Mouse (Mus musculus) spleen, postnatal 10 days (tissue): ENCODE results near the gene Traf3ip2.

Experiments used
- DNase-seq, 2 experiments: peaks; one replicate each; pipeline ENCODE4 v3.0.0; 2021 to 2022; ENCODE audit warnings: low spot score in 2 of 2

Traf3ip2 gene

GRCm38 (mm10) chr10:39601068-39601467, 11.7 kb upstream of the Traf3ip2 start:
- DNase-seq, result no peak

- no peak for DNase-seq
These were observed 6.3 kb upstream of the Traf3ip2 start for GRCm38 (mm10) chr10:39606434-39606833.

GRCm38 (mm10) chr10:39611234-39611633, 1.5 kb upstream of the Traf3ip2 start:
- no peak for DNase-seq

- no peak for DNase-seq
These were observed 603 bp upstream of the Traf3ip2 start for GRCm38 (mm10) chr10:39612131-39612530.

GRCm38 (mm10) chr10:39612989-39613831, 476 bp downstream of the Traf3ip2 start:
- peak; percentile 41 to 63 for DNase-seq

GRCm38 (mm10) chr10:39613973-39614372, 1.2 kb downstream of the Traf3ip2 start:
- DNase-seq, result no peak

- no peak for DNase-seq
These were observed 1.9 kb downstream of the Traf3ip2 start for GRCm38 (mm10) chr10:39614676-39615075.

- no peak for DNase-seq
These were observed 2.9 kb downstream of the Traf3ip2 start for GRCm38 (mm10) chr10:39615531-39616229.

- no peak for DNase-seq
These were observed 3.5 kb downstream of the Traf3ip2 start for GRCm38 (mm10) chr10:39616230-39616590.

GRCm38 (mm10) chr10:39616626-39617025, 3.9 kb downstream of the Traf3ip2 start:
- no peak for DNase-seq

- no peak for DNase-seq
These were observed 5.7 kb downstream of the Traf3ip2 start for GRCm38 (mm10) chr10:39618431-39618830.

GRCm38 (mm10) chr10:39620626-39621025, 7.9 kb downstream of the Traf3ip2 start:
- DNase-seq, result no peak

- no peak for DNase-seq
These were observed 11.1 kb downstream of the Traf3ip2 start for GRCm38 (mm10) chr10:39623806-39624205.

- DNase-seq, result no peak
These were observed 12.3 kb downstream of the Traf3ip2 start for GRCm38 (mm10) chr10:39624837-39625625.

- no peak for DNase-seq
These were observed 13.0 kb downstream of the Traf3ip2 start for GRCm38 (mm10) chr10:39625626-39626260.

- no peak for DNase-seq
These were observed 13.6 kb downstream of the Traf3ip2 start for GRCm38 (mm10) chr10:39626376-39626775.

- no peak for DNase-seq
These were observed 16.2 kb downstream of the Traf3ip2 start for GRCm38 (mm10) chr10:39628799-39629517.

GRCm38 (mm10) chr10:39629746-39630552, 17.2 kb downstream of the Traf3ip2 start:
- DNase-seq, result no peak

GRCm38 (mm10) chr10:39630811-39631210, 18.1 kb downstream of the Traf3ip2 start:
- no peak for DNase-seq

GRCm38 (mm10) chr10:39631627-39632026, 18.9 kb downstream of the Traf3ip2 start:
- no peak for DNase-seq
